Mouse (Mus musculus): ENCODE data around the gene Tspan32. TPM values are rescaled to one million over a fixed set of nuclear protein-coding genes. Genes with fewer than 3 reads are reported as not detected.

The Tspan32 gene
- polyA plus RNA-seq, 1 experiment from 2014 or later, result 3.5 TPM

Other genes starting within 250 kb of the Tspan32 start
- 7.3 and 8.5 TPM in 2 replicates for gene Th, start 73.9 kb upstream of the Tspan32 start, polyA plus RNA-seq (2014; fragmentation: Nextera tagmentation; extraction: Ambion mirVana)
- 0.89 and 1.00 TPM in 2 replicates for gene Ascl2, start 35.8 kb upstream of the Tspan32 start, polyA plus RNA-seq (2014; fragmentation: Nextera tagmentation; extraction: Ambion mirVana)
- 635 and 636 TPM in 2 replicates for gene Cd81, start 47.7 kb downstream of the Tspan32 start, polyA plus RNA-seq (2014; fragmentation: Nextera tagmentation; extraction: Ambion mirVana)
- gene Tssc4, start 64.2 kb downstream of the Tspan32 start, polyA plus RNA-seq (2014; fragmentation: Nextera tagmentation; extraction: Ambion mirVana), result 52.2 and 66.7 TPM in 2 replicates
- gene Trpm5, start 89.6 kb downstream of the Tspan32 start, polyA plus RNA-seq (2014; fragmentation: Nextera tagmentation; extraction: Ambion mirVana), result 14.7 and 18.2 TPM in 2 replicates
- 1.9 and 2.0 TPM in 2 replicates for gene Kcnq1, start 101.3 kb downstream of the Tspan32 start, polyA plus RNA-seq (2014; fragmentation: Nextera tagmentation; extraction: Ambion mirVana)

Data from embryonic facial prominence, embryonic 14.5 days (tissue).